Mouse (Mus musculus): Measurements from ENCODE around the gene Socs2. TPM values are rescaled to one million over a fixed set of nuclear protein-coding genes. Genes with fewer than 3 reads are reported as not detected.

The Socs2 gene
- polyA plus RNA-seq, 1 experiment from 2014 or later = 76.9 TPM

Other genes starting within 250 kb of the Socs2 start
- 10.8 and 11.2 TPM in 2 replicates for gene Cradd, start 93.0 kb downstream of the Socs2 start, polyA plus RNA-seq (2015; fragmentation: Nextera tagmentation; extraction: Ambion mirVana)
- 386 and 401 TPM in 2 replicates for gene Mrpl42, start 84.8 kb upstream of the Socs2 start, polyA plus RNA-seq (2015; fragmentation: Nextera tagmentation; extraction: Ambion mirVana)
- gene Ube2n, start 98.0 kb upstream of the Socs2 start, polyA plus RNA-seq (2015; fragmentation: Nextera tagmentation; extraction: Ambion mirVana) = 299 and 308 TPM in 2 replicates
- gene Nudt4, start 147.0 kb upstream of the Socs2 start, polyA plus RNA-seq (2015; fragmentation: Nextera tagmentation; extraction: Ambion mirVana) = 59.6 and 62.7 TPM in 2 replicates